In genomic region chr14:99876791-99877578, GRCm38 (mm10) we compare ENCODE assay signal across 26 mouse cellular contexts.
DNase-seq lines count a peak whose midpoint lies in the region; ATAC-seq and TF ChIP-seq lines count a peak whose summit lies in the region.
"Had no signal": no experiment of that assay in that cellular context is flagged by ENCODE, and none has a peak within 500 bp of the region (broad histone marks: within the 10 kb centered on the region; RNA-seq: fewer than 3 reads in every experiment).

No protein-coding gene starts in this region.

- H3K4me1 ChIP-seq in lung, postnatal 0 days (ENCODE audit: insufficient read depth, low read depth, low read length) = no peaks in the 10 kb centered on the region
- H3K4me1 ChIP-seq: forebrain, embryonic 15.5 days; hindbrain, embryonic 10.5 days; hindbrain, embryonic 15.5 days; kidney, embryonic 15.5 days; limb, embryonic 10.5 days; limb, embryonic 15.5 days; liver, embryonic 13.5 days had no signal

- WGBS in lung, postnatal 0 days = 66% methylated on average over 5 of the region's 5 CpGs

- H3K4me2 ChIP-seq in lung, postnatal 0 days (replicated peaks; ENCODE audit: low read depth, low read length) = no peak overlapping the region
- H3K4me2 ChIP-seq: forebrain, embryonic 15.5 days; hindbrain, embryonic 15.5 days; kidney, embryonic 15.5 days; limb, embryonic 15.5 days; liver, embryonic 13.5 days had no signal

- H3K9ac ChIP-seq in lung, postnatal 0 days (replicated peaks; ENCODE audit: low read depth) = no peak overlapping the region
- H3K9ac ChIP-seq: forebrain, embryonic 15.5 days; hindbrain, embryonic 15.5 days; kidney, embryonic 15.5 days; limb, embryonic 15.5 days; liver, embryonic 13.5 days had no signal

- H3K36me3 ChIP-seq in lung, postnatal 0 days (ENCODE audit: insufficient read depth, low read length) = no peaks in the 10 kb centered on the region

- no peak overlapping the region for H3K4me3 ChIP-seq in lung, postnatal 0 days (ENCODE audit: low read depth, low read length)
- H3K4me3 ChIP-seq: forebrain, embryonic 15.5 days; hindbrain, embryonic 10.5 days; hindbrain, embryonic 15.5 days; kidney, embryonic 15.5 days; layer of hippocampus, adult 2 months; limb, embryonic 10.5 days; limb, embryonic 15.5 days; liver, embryonic 13.5 days; midbrain, embryonic 10.5 days had no signal

- no peaks in the 10 kb centered on the region for H3K27me3 ChIP-seq in lung, postnatal 0 days (replicated peaks; ENCODE audit: insufficient read depth, low read length)
- H3K27me3 ChIP-seq: forebrain, embryonic 15.5 days; hindbrain, embryonic 15.5 days; kidney, embryonic 15.5 days; limb, embryonic 15.5 days; liver, embryonic 13.5 days had no signal

- no peak overlapping the region for H3K27ac ChIP-seq in lung, postnatal 0 days (ENCODE audit: low read length)
- H3K27ac ChIP-seq: forebrain, embryonic 15.5 days; hindbrain, embryonic 10.5 days; hindbrain, embryonic 15.5 days; kidney, embryonic 15.5 days; layer of hippocampus, adult 2 months; limb, embryonic 10.5 days; limb, embryonic 15.5 days; liver, embryonic 13.5 days; midbrain, embryonic 10.5 days had no signal

- H3K9me3 ChIP-seq in lung, postnatal 0 days (ENCODE audit: low read length) = no peaks in the 10 kb centered on the region
- H3K9me3 ChIP-seq: forebrain, embryonic 15.5 days; hindbrain, embryonic 10.5 days; hindbrain, embryonic 15.5 days; kidney, embryonic 15.5 days; limb, embryonic 10.5 days; limb, embryonic 15.5 days; liver, embryonic 13.5 days had no signal

- TF ChIP-seq EP300 in lung, postnatal 0 days (IDR thresholded peaks at IDR 0.05) = no peak

- TF ChIP-seq CTCF in lung, postnatal 0 days (IDR thresholded peaks at IDR 0.05) = no peak

- no peak for ATAC-seq in lung, postnatal 0 days
- ATAC-seq: forebrain, embryonic 15.5 days; inflammation-experienced regulatory T-cells, adult 6 months had no signal

- DNase-seq in lung, postnatal 0 days (ENCODE audit: low spot score) = peak; percentile 13
- no peak for DNase-seq in lung, postnatal 25 days (ENCODE audit: low spot score)
- DNase-seq in Muller cell, postnatal 12 days (ENCODE audit: inconsistent ontology term) = peak; percentile 56
- peak; percentile 37 for DNase-seq in fibroblast of lung, adult 2 months (ENCODE audit: low read depth)
- no peak for DNase-seq in right cerebral cortex, postnatal 10 days (ENCODE audit: low spot score in 2 of 2)
- DNase-seq in neural tube, embryonic 10.5 days (ENCODE audit: extremely low spot score, low spot score) = no peak
- no peak for DNase-seq in layer of hippocampus, postnatal 14 days (ENCODE audit: low spot score in 2 of 2)
- DNase-seq: adrenal gland, postnatal 10 days; cerebellum, adult 8-10 months; heart, postnatal 14 days; kidney, adult 11 months; kidney, postnatal 36 days; layer of hippocampus, postnatal 36 days; liver, embryonic 13.5 days; lung, adult 18-20 months; lung, postnatal 10 days; right cerebral cortex, postnatal 14 days had no signal

Comparison
In these comparisons a context has a peak if more than half of its experiments do, and no peak if none do; other contexts are left out.
1. DNase-seq: peak in lung, postnatal 0 days (single experiment), Muller cell, postnatal 12 days (single experiment) and fibroblast of lung, adult 2 months (single experiment); none in lung, postnatal 25 days (single experiment), right cerebral cortex, postnatal 10 days (0 of 2), neural tube, embryonic 10.5 days (single experiment) and layer of hippocampus, postnatal 14 days (0 of 2).